Mouse (Mus musculus): ENCODE measurements around the gene Naxe.

GRCm38 (mm10) chr3:88071783-88072182, 13.5 kb upstream of the Naxe start:
- TF ChIP-seq CTCF (IDR thresholded peaks at IDR 0.05; ENCODE audit: low read depth) (peak; percentile 91), EP300 (IDR thresholded peaks at IDR 0.05; ENCODE audit: low read depth) (no peak)

Measured in liver, embryonic 14.5 days (tissue).